Mouse (Mus musculus): ENCODE measurements around the gene Prpf31. TPM values are rescaled to one million over a fixed set of nuclear protein-coding genes. Genes with fewer than 3 reads are reported as not detected.
A peak's percentile ranks its signal among the peaks of the same experiment; 100 is the strongest.

The Prpf31 gene
- polyA plus RNA-seq, 1 experiment from 2014 or later = 97.6 TPM

DNA sequence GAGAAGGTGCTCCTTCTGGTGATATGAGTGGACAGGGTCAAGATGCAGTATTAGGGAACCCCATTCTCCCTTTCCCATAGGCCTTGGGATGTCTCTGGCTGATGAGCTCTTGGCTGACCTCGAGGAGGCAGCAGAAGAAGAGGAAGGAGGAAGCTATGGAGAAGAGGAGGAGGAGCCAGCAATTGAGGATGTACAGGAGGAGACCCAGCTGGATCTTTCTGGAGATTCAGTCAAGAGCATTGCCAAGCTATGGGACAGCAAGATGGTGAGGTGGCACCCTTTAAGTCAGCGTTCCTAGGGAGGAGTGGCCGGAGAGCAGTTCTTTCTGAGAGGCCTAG, 662 bp downstream of the Prpf31 start:
- H3K9me3 ChIP-seq (replicated peaks) = no peaks in the 10 kb centered on the region
- peak overlapping the region; percentile 95 for H3K4me2 ChIP-seq
- peaks cover 26% of the 10 kb centered on the region for H3K4me1 ChIP-seq
- peak overlapping the region; percentile 79 for H3K9ac ChIP-seq
- WGBS (ENCODE audit: insufficient replicate concordance) = 37% methylated on average over 3 of the region's 3 CpGs
- H3K27ac ChIP-seq = peak overlapping the region; percentile 84; the same call in 1 of the 2 replicates
- no peaks in the 10 kb centered on the region for H3K27me3 ChIP-seq (replicated peaks)
- ATAC-seq = no peak
- peaks cover 74% of the 10 kb centered on the region for H3K36me3 ChIP-seq
- peak overlapping the region; percentile 73 for H3K4me3 ChIP-seq

GRCm38 (mm10) chr7:3643412-3643811, 13.6 kb downstream of the Prpf31 start:
- Histone ChIP-seq H3K36me3 (peaks cover 60% of the 10 kb centered on the region), H3K27ac (no peak overlapping the region), H3K4me1 (peaks cover 38% of the 10 kb centered on the region), H3K9me3 (replicated peaks) (no peaks in the 10 kb centered on the region), H3K4me2 (peak overlapping the region; percentile 76), H3K27me3 (replicated peaks) (no peaks in the 10 kb centered on the region), H3K4me3 (no peak overlapping the region), H3K9ac (no peak overlapping the region)
- ATAC-seq = no peak
- 38% methylated on average over 5 of the region's 5 CpGs for WGBS (ENCODE audit: insufficient replicate concordance)

DNA sequence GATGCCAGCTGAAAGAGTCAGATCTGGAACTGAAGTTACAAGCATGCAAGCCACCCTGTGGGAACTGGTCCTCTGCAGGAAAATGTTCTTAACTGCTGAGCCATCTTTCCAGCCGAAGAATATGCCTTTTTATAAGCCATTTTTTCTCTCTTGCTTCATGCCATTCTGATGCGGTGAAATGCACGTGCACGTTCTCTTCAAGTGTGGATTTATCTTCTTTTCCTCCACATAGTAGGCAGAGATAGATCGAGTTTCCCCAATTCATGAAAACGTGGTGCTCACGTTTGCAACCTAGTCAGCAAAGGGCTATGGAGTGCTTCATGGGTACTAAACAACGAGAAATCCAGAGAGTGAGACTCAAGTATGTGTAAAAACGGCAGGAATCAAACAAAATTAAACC, 14.1 kb downstream of the Prpf31 start:
- ATAC-seq = no peak
- Histone ChIP-seq H3K4me1 (peaks cover 43% of the 10 kb centered on the region), H3K4me2 (peak overlapping the region; percentile 76), H3K36me3 (peaks cover 60% of the 10 kb centered on the region), H3K27me3 (replicated peaks) (no peaks in the 10 kb centered on the region), H3K4me3 (peak overlapping the region; percentile 97), H3K9me3 (replicated peaks) (no peaks in the 10 kb centered on the region), H3K27ac (peak overlapping the region; percentile 91), H3K9ac (no peak overlapping the region)
- 12% methylated on average over 9 of the region's 9 CpGs for WGBS (ENCODE audit: insufficient replicate concordance)

GRCm38 (mm10) chr7:3644348-3644671, 14.5 kb downstream of the Prpf31 start:
- peak overlapping the region; percentile 42; the same call in 1 of the 2 replicates for H3K9ac ChIP-seq
- WGBS (ENCODE audit: insufficient replicate concordance) = 2% methylated on average over 11 of the region's 11 CpGs
- ATAC-seq = no peak
- H3K4me3 ChIP-seq = peak overlapping the region; percentile 97
- no peaks in the 10 kb centered on the region for H3K9me3 ChIP-seq (replicated peaks)
- H3K4me1 ChIP-seq = peaks cover 47% of the 10 kb centered on the region
- H3K27ac ChIP-seq = peak overlapping the region; percentile 91
- H3K27me3 ChIP-seq (replicated peaks) = no peaks in the 10 kb centered on the region
- H3K4me2 ChIP-seq = peak overlapping the region; percentile 76
- H3K36me3 ChIP-seq = peaks cover 59% of the 10 kb centered on the region

GRCm38 (mm10) chr7:3644672-3645487, 15.1 kb downstream of the Prpf31 start, which contains the start of gene Cnot3:
Cnot3 (plus strand) TSS chr7:3645268.
- WGBS (ENCODE audit: insufficient replicate concordance) = under 1% methylated on average over 51 of the region's 58 CpGs

GRCm38 (mm10) chr7:3645488-3646025, 15.8 kb downstream of the Prpf31 start:
- no peak for ATAC-seq

More at GRCm38 (mm10) chr7:3644672-3645487, 15.1 kb downstream of the Prpf31 start, which contains the start of gene Cnot3:
- no peaks in the 10 kb centered on the region for H3K9me3 ChIP-seq (replicated peaks)
- no peaks in the 10 kb centered on the region for H3K27me3 ChIP-seq (replicated peaks)
- H3K36me3 ChIP-seq = peaks cover 57% of the 10 kb centered on the region
- H3K27ac ChIP-seq = peak within 1 kb of the TSS; percentile 91
- ATAC-seq = peak; percentile 96
- H3K4me2 ChIP-seq = peak within 1 kb of the TSS; percentile 84
- peaks cover 50% of the 10 kb centered on the region for H3K4me1 ChIP-seq
- H3K4me3 ChIP-seq = peak within 1 kb of the TSS; percentile 97
- H3K9ac ChIP-seq = peak within 1 kb of the TSS; percentile 99

DNA sequence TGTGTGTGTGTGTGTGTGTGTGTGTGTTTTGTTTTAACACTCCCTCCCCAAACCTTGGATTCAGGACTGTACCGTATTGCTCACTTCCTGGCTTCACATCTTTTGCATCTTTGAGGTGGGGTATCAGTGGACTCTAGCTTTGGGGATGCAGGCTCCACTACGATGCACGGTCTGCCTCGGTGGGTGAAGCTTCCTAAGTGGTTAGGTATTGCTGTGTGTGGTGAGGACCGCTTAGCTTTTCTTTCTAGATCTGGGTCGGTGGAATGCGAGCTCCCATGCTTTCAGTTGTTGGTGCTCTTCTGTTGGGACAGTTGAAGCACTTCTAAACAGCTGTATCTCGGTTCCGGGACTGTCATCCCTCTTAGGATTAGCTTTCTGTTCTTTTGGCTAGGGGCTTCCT, 16.4 kb downstream of the Prpf31 start:
- Histone ChIP-seq H3K27ac (peak overlapping the region; percentile 90), H3K27me3 (replicated peaks) (no peaks in the 10 kb centered on the region), H3K4me3 (peak overlapping the region; percentile 97), H3K9ac (peak overlapping the region; percentile 99), H3K4me2 (peak overlapping the region; percentile 84), H3K4me1 (peaks cover 50% of the 10 kb centered on the region), H3K9me3 (replicated peaks) (no peaks in the 10 kb centered on the region), H3K36me3 (peaks cover 57% of the 10 kb centered on the region)
- no peak for ATAC-seq
- WGBS (ENCODE audit: insufficient replicate concordance) = 12% methylated on average over 9 of the region's 9 CpGs

More at GRCm38 (mm10) chr7:3645488-3646025, 15.8 kb downstream of the Prpf31 start:
- Histone ChIP-seq H3K27ac (peak overlapping the region; percentile 90), H3K4me1 (peaks cover 50% of the 10 kb centered on the region), H3K27me3 (replicated peaks) (no peaks in the 10 kb centered on the region), H3K4me2 (peak overlapping the region; percentile 84), H3K4me3 (peak overlapping the region; percentile 97), H3K36me3 (peaks cover 57% of the 10 kb centered on the region), H3K9ac (peak overlapping the region; percentile 99), H3K9me3 (replicated peaks) (no peaks in the 10 kb centered on the region)
- under 1% methylated on average over 54 of the region's 58 CpGs for WGBS (ENCODE audit: insufficient replicate concordance)

DNA sequence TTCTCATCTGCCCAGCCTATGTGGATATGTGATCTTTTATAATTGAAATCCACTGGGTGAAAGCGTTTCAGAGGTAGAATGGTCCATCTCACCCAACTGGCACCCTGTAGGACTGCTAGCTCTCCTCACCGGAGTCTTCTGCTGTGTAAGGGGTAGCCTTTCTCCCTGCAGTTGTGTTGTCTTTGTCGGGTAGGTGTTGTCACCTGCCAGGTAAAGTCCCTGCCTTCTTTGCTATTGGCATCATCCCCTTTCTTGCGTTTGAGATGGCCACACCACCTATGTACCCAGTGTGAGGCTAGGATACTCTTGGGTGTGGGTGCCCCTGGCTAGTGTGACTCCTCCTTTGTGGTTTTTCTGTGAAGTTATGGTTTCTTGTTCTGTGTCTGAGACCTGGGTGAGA, 16.9 kb downstream of the Prpf31 start:
- H3K4me3 ChIP-seq = peak overlapping the region; percentile 97
- peak overlapping the region; percentile 84 for H3K4me2 ChIP-seq
- H3K9me3 ChIP-seq (replicated peaks) = no peaks in the 10 kb centered on the region
- peak overlapping the region; percentile 90; the same call in 1 of the 2 replicates for H3K27ac ChIP-seq
- peak overlapping the region; percentile 99 for H3K9ac ChIP-seq
- peaks cover 50% of the 10 kb centered on the region for H3K4me1 ChIP-seq
- no peaks in the 10 kb centered on the region for H3K27me3 ChIP-seq (replicated peaks)
- 52% methylated on average over 4 of the region's 4 CpGs for WGBS (ENCODE audit: insufficient replicate concordance)
- H3K36me3 ChIP-seq = peaks cover 57% of the 10 kb centered on the region
- ATAC-seq = no peak

- Histone ChIP-seq H3K27ac (no peak overlapping the region), H3K9ac (no peak overlapping the region), H3K36me3 (peaks cover 100% of the 10 kb centered on the region), H3K4me2 (no peak overlapping the region), H3K9me3 (replicated peaks) (no peaks in the 10 kb centered on the region), H3K27me3 (replicated peaks) (no peaks in the 10 kb centered on the region), H3K4me1 (0 out of 2 replicates have a peak, but pooled peaks cover 3% of the 10 kb centered on the region), H3K4me3 (no peak overlapping the region)
- ATAC-seq = no peak
- 83% methylated on average over 4 of the region's 4 CpGs for WGBS (ENCODE audit: insufficient replicate concordance)
Measured at GRCm38 (mm10) chr7:3656966-3657365, 27.2 kb downstream of the Prpf31 start.

DNA sequence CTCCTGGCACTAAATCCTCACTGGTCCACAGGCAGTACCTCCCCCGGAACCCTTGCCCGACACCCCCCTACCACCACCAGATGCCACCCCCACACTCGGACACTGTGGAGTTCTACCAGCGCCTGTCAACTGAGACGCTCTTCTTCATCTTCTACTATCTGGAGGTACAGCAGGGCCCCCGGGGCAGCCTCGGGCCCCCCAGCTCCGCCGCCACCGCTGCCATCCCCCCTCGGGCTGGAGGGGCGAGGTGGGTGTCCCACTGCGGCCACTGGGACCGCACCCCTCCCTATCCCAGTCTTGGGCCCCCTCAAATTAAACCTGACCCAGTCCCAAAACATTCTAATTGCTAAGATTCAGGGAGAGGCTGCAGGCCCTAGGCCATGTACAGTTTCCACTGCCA, 28.8 kb downstream of the Prpf31 start:
- peaks cover 100% of the 10 kb centered on the region for H3K36me3 ChIP-seq
- WGBS (ENCODE audit: insufficient replicate concordance) = 85% methylated on average over 14 of the region's 14 CpGs
- H3K4me2 ChIP-seq = no peak overlapping the region
- H3K27ac ChIP-seq = no peak overlapping the region
- H3K9me3 ChIP-seq (replicated peaks) = no peaks in the 10 kb centered on the region
- no peak for ATAC-seq
- no peak overlapping the region for H3K4me3 ChIP-seq
- peaks cover 13% of the 10 kb centered on the region for H3K4me1 ChIP-seq
- no peak overlapping the region for H3K9ac ChIP-seq
- H3K27me3 ChIP-seq (replicated peaks) = no peaks in the 10 kb centered on the region

DNA sequence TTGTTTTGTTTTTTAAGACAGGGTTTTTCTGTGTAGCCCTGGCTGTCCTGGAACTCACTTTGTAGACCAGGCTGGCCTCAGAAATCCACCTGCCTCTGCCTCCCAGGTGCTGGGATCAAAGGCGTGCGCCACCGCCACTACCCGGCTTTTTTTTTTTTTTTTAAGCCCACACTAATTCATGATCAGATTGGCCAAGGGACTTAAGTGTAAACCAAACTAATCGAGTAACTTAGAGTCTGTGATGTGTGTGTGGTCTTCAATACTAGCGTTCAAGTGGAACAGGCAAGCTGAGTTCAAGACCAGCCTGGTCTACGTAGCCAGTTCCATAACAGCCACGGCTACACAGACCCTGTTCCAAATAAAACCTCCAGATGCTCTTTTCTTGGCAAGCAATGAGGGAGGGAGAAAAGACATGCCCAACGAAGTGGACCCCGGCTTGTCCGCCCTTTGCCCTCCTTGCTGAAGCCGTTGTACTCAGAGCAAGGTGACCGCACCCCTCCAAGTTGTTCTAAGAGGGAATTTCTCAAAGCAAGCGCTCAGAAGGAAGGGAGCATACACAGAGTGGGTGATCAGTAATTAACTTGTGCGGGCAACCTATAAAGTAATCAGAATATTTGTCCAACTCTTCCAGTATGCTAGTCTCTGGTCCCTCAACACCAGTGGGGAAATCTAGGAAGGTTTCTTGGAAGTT, 34.9 kb downstream of the Prpf31 start:
- peak overlapping the region; percentile 84 for H3K9ac ChIP-seq
- peak overlapping the region; percentile 93 for H3K27ac ChIP-seq
- peak overlapping the region; percentile 78 for H3K4me3 ChIP-seq
- peak overlapping the region; percentile 91 for H3K4me2 ChIP-seq
- H3K36me3 ChIP-seq = peaks cover 40% of the 10 kb centered on the region
- peaks cover 43% of the 10 kb centered on the region for H3K4me1 ChIP-seq
- ATAC-seq = peak; percentile 36; the same call in 1 of the 2 replicates
- no peaks in the 10 kb centered on the region for H3K9me3 ChIP-seq (replicated peaks)
- no peaks in the 10 kb centered on the region for H3K27me3 ChIP-seq (replicated peaks)
- WGBS (ENCODE audit: insufficient replicate concordance) = 19% methylated on average over 15 of the region's 15 CpGs

Measured in liver, embryonic 12.5 days (tissue).